Mouse (Mus musculus): ENCODE measurements around the gene Lpar3.

- no peak for TF ChIP-seq TAL1 (IDR thresholded peaks at IDR 0.05; ENCODE audit: low read length)
- TF ChIP-seq GATA1 (IDR thresholded peaks at IDR 0.05; ENCODE audit: low read length) = no peak
Measured at GRCm38 (mm10) chr3:146276026-146276409, 55.3 kb downstream of the Lpar3 start.
